Mouse (Mus musculus): ENCODE measurements around the gene Itpa. TPM values are rescaled to one million over a fixed set of nuclear protein-coding genes. Genes with fewer than 3 reads are reported as not detected.
"Not testable (repeated sequence)": the region's sequence is repeated elsewhere in the genome, so short reads cannot be mapped to it uniquely, and the experiment has no call there.

Gene Itpa
- polyA plus RNA-seq, 1 experiment from 2014 or later, result 117 TPM

DNA sequence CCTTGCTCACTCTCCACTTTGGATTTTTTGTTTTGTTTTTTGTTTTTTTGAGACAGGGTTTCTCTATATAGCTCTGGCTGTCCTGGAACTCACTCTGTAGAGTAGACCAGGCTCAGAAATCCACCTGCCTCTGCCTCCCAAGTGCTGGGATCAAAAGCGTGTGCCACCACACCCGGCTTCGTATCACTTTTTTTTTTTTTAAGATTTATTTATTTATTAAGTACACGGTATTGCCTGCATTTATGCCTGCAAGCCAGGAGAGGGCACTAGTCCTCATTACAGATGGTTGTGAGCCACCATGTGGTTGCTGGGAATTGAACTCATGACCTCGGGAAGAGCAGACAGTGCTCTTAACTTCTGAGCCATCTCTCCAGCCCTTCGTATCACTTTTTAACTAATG lies 18.4 kb upstream of the Itpa start:
- not testable (repeated sequence) for H3K27me3 ChIP-seq (ENCODE audit: control insufficient read depth, insufficient read depth, low read length); H3K36me3 ChIP-seq (ENCODE audit: control insufficient read depth, insufficient read depth, low read length); ATAC-seq (ENCODE audit: low read depth); H3K9me3 ChIP-seq (ENCODE audit: control insufficient read depth, low read length); H3K9ac ChIP-seq (replicated peaks; ENCODE audit: low read depth, low read length); H3K4me3 ChIP-seq (ENCODE audit: low read depth, low read length); H3K4me2 ChIP-seq (ENCODE audit: low read depth, low read length); H3K27ac ChIP-seq (ENCODE audit: low read depth, low read length); H3K4me1 ChIP-seq (ENCODE audit: control insufficient read depth, insufficient read depth, low read length)
- 88% methylated on average over 6 of the region's 6 CpGs for WGBS

DNA sequence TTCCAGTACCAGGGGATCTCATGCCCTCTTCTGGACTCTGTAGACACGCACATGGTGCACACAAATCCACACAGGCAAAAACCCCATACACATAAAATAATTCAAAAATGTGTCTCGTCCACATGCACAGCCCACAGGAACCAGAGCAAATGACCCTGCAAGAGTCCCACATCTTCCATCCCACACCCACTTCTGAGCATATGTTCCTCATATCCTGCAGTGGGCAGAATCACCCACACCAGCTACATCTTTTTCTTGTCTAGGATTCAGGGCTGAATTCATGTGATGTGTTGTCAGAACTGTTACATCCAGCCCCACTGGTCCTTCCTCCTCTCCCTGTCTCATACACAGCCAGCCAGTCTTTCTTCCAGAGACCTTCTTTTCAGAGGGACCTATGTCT lies 14.1 kb upstream of the Itpa start:
- Histone ChIP-seq H3K27ac (ENCODE audit: low read depth, low read length) (no peak overlapping the region), H3K36me3 (ENCODE audit: control insufficient read depth, insufficient read depth, low read length) (peaks cover 44% of the 10 kb centered on the region)
- ATAC-seq (ENCODE audit: low read depth), result no peak

GRCm38 (mm10) chr2:130653760-130654159 lies 13.7 kb upstream of the Itpa start:
- no peak overlapping the region for H3K27ac ChIP-seq (ENCODE audit: low read depth, low read length)
- no peak overlapping the region for H3K4me3 ChIP-seq (ENCODE audit: low read depth, low read length)
- 97% methylated on average over 1 of the region's 1 CpGs for WGBS
- H3K27me3 ChIP-seq (ENCODE audit: control insufficient read depth, insufficient read depth, low read length), result no peaks in the 10 kb centered on the region
- no peaks in the 10 kb centered on the region for H3K4me1 ChIP-seq (ENCODE audit: control insufficient read depth, insufficient read depth, low read length)
- H3K36me3 ChIP-seq (ENCODE audit: control insufficient read depth, insufficient read depth, low read length), result peaks cover 46% of the 10 kb centered on the region
- no peak for ATAC-seq (ENCODE audit: low read depth)
- H3K4me2 ChIP-seq (ENCODE audit: low read depth, low read length), result no peak overlapping the region
- H3K9ac ChIP-seq (replicated peaks; ENCODE audit: low read depth, low read length), result no peak overlapping the region
- H3K9me3 ChIP-seq (ENCODE audit: control insufficient read depth, low read length), result no peaks in the 10 kb centered on the region

More for the DNA sequence above, 14.1 kb upstream of the Itpa start:
- Histone ChIP-seq H3K4me3 (ENCODE audit: low read depth, low read length) (no peak overlapping the region), H3K4me2 (ENCODE audit: low read depth, low read length) (no peak overlapping the region), H3K27me3 (ENCODE audit: control insufficient read depth, insufficient read depth, low read length) (no peaks in the 10 kb centered on the region), H3K9me3 (ENCODE audit: control insufficient read depth, low read length) (no peaks in the 10 kb centered on the region), H3K4me1 (ENCODE audit: control insufficient read depth, insufficient read depth, low read length) (no peaks in the 10 kb centered on the region), H3K9ac (replicated peaks; ENCODE audit: low read depth, low read length) (no peak overlapping the region)
- 92% methylated on average over 2 of the region's 2 CpGs for WGBS

GRCm38 (mm10) chr2:130655660-130656339 lies 11.6 kb upstream of the Itpa start:
- 95% methylated on average over 6 of the region's 6 CpGs for WGBS
- Histone ChIP-seq H3K4me3 (ENCODE audit: low read depth, low read length) (no peak overlapping the region), H3K36me3 (ENCODE audit: control insufficient read depth, insufficient read depth, low read length) (peaks cover 64% of the 10 kb centered on the region), H3K4me2 (ENCODE audit: low read depth, low read length) (no peak overlapping the region), H3K9ac (replicated peaks; ENCODE audit: low read depth, low read length) (no peak overlapping the region), H3K9me3 (ENCODE audit: control insufficient read depth, low read length) (no peaks in the 10 kb centered on the region), H3K27me3 (ENCODE audit: control insufficient read depth, insufficient read depth, low read length) (no peaks in the 10 kb centered on the region), H3K27ac (ENCODE audit: low read depth, low read length) (no peak overlapping the region), H3K4me1 (ENCODE audit: control insufficient read depth, insufficient read depth, low read length) (no peaks in the 10 kb centered on the region)
- ATAC-seq (ENCODE audit: low read depth), result no peak

GRCm38 (mm10) chr2:130656536-130656935 lies 10.9 kb upstream of the Itpa start:
- 95% methylated on average over 9 of the region's 9 CpGs for WGBS
- ATAC-seq (ENCODE audit: low read depth), result no peak
- Histone ChIP-seq H3K4me1 (ENCODE audit: control insufficient read depth, insufficient read depth, low read length) (no peaks in the 10 kb centered on the region), H3K36me3 (ENCODE audit: control insufficient read depth, insufficient read depth, low read length) (peaks cover 68% of the 10 kb centered on the region), H3K9me3 (ENCODE audit: control insufficient read depth, low read length) (no peaks in the 10 kb centered on the region), H3K4me3 (ENCODE audit: low read depth, low read length) (no peak overlapping the region), H3K27me3 (ENCODE audit: control insufficient read depth, insufficient read depth, low read length) (no peaks in the 10 kb centered on the region), H3K9ac (replicated peaks; ENCODE audit: low read depth, low read length) (no peak overlapping the region), H3K4me2 (ENCODE audit: low read depth, low read length) (no peak overlapping the region), H3K27ac (ENCODE audit: low read depth, low read length) (no peak overlapping the region)

- Histone ChIP-seq H3K4me2 (ENCODE audit: low read depth, low read length) (no peak overlapping the region), H3K9ac (replicated peaks; ENCODE audit: low read depth, low read length) (no peak overlapping the region), H3K36me3 (ENCODE audit: control insufficient read depth, insufficient read depth, low read length) (peaks cover 74% of the 10 kb centered on the region), H3K27me3 (ENCODE audit: control insufficient read depth, insufficient read depth, low read length) (no peaks in the 10 kb centered on the region), H3K27ac (ENCODE audit: low read depth, low read length) (no peak overlapping the region), H3K4me3 (ENCODE audit: low read depth, low read length) (no peak overlapping the region), H3K4me1 (ENCODE audit: control insufficient read depth, insufficient read depth, low read length) (no peaks in the 10 kb centered on the region), H3K9me3 (ENCODE audit: control insufficient read depth, low read length) (no peaks in the 10 kb centered on the region)
- ATAC-seq (ENCODE audit: low read depth), result no peak
- WGBS, result 86% methylated on average over 6 of the region's 6 CpGs
Measured at GRCm38 (mm10) chr2:130657541-130657940, 9.9 kb upstream of the Itpa start.

DNA sequence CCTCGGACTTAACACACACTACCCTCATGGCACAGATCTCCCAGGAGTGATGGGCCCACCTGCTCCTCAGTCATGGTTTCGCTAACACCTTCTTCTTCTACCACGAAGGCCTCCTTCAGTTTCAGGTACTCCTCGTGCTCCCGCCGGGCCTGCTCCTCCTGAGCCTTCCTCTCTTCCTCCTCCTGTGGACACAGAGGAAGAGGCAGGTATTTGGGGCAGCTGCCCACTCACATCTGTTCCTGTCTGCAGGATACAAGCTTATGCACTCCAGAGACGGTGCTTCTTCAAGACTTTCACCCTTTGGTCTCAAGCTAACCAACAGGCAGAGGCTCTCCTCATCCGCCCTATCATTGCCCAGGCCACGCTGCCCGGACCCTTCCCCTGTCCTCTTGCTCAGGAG lies 8.9 kb upstream of the Itpa start:
- ATAC-seq (ENCODE audit: low read depth), result no peak
- H3K4me1 ChIP-seq (ENCODE audit: control insufficient read depth, insufficient read depth, low read length), result peaks cover 7% of the 10 kb centered on the region
- WGBS, result 98% methylated on average over 10 of the region's 10 CpGs
- no peak overlapping the region for H3K27ac ChIP-seq (ENCODE audit: low read depth, low read length)
- no peak overlapping the region for H3K4me2 ChIP-seq (ENCODE audit: low read depth, low read length)
- H3K9me3 ChIP-seq (ENCODE audit: control insufficient read depth, low read length), result no peaks in the 10 kb centered on the region
- peaks cover 71% of the 10 kb centered on the region for H3K36me3 ChIP-seq (ENCODE audit: control insufficient read depth, insufficient read depth, low read length)
- no peaks in the 10 kb centered on the region for H3K27me3 ChIP-seq (ENCODE audit: control insufficient read depth, insufficient read depth, low read length)
- H3K4me3 ChIP-seq (ENCODE audit: low read depth, low read length), result no peak overlapping the region
- H3K9ac ChIP-seq (replicated peaks; ENCODE audit: low read depth, low read length), result no peak overlapping the region

DNA sequence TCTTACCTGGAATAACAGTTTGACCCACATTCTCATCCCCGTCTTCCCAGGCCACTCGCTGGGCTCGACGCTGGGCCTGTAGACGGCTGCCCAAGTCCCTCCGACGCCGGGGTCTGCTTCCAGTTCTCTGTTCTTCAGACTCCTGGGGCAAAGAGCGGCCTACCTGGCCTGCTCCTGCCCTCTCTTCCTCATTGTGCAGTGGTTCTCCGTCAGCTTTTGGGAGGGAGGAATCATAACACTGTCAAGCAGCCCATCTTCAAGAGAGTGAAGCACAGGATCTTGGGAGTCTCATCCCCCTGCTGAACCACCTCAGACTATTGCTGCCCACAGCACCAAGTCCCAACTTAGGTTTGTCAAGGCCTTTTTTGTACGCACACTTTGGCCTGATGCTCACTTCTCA lies 4.1 kb upstream of the Itpa start:
- H3K9me3 ChIP-seq (ENCODE audit: control insufficient read depth, low read length), result no peaks in the 10 kb centered on the region
- peak overlapping the region; percentile 78 for H3K9ac ChIP-seq (replicated peaks; ENCODE audit: low read depth, low read length)
- H3K36me3 ChIP-seq (ENCODE audit: control insufficient read depth, insufficient read depth, low read length), result peaks cover 29% of the 10 kb centered on the region
- H3K4me3 ChIP-seq (ENCODE audit: low read depth, low read length), result peak overlapping the region; percentile 54
- no peaks in the 10 kb centered on the region for H3K27me3 ChIP-seq (ENCODE audit: control insufficient read depth, insufficient read depth, low read length)
- H3K4me1 ChIP-seq (ENCODE audit: control insufficient read depth, insufficient read depth, low read length), result peaks cover 12% of the 10 kb centered on the region
- H3K27ac ChIP-seq (ENCODE audit: low read depth, low read length), result no peak overlapping the region
- peak overlapping the region; percentile 66 for H3K4me2 ChIP-seq (ENCODE audit: low read depth, low read length)
- 90% methylated on average over 11 of the region's 11 CpGs for WGBS
- no peak for ATAC-seq (ENCODE audit: low read depth)

- no peaks in the 10 kb centered on the region for H3K9me3 ChIP-seq (ENCODE audit: control insufficient read depth, low read length)
- peak within 1 kb of the TSS; percentile 99 for H3K27ac ChIP-seq (ENCODE audit: low read depth, low read length)
- H3K36me3 ChIP-seq (ENCODE audit: control insufficient read depth, insufficient read depth, low read length), result peaks cover 24% of the 10 kb centered on the region
- peak within 1 kb of the TSS; percentile 78 for H3K9ac ChIP-seq (replicated peaks; ENCODE audit: low read depth, low read length)
- WGBS, result under 1% methylated on average over 39 of the region's 40 CpGs
- ATAC-seq (ENCODE audit: low read depth), result peak; percentile 97
- peaks cover 15% of the 10 kb centered on the region for H3K4me1 ChIP-seq (ENCODE audit: control insufficient read depth, insufficient read depth, low read length)
- peak within 1 kb of the TSS; percentile 54 for H3K4me3 ChIP-seq (ENCODE audit: low read depth, low read length)
- H3K4me2 ChIP-seq (ENCODE audit: low read depth, low read length), result peak within 1 kb of the TSS; percentile 66
- H3K27me3 ChIP-seq (ENCODE audit: control insufficient read depth, insufficient read depth, low read length), result no peaks in the 10 kb centered on the region
Measured at GRCm38 (mm10) chr2:130664102-130664701, 3.2 kb upstream of the Itpa start, which contains the start of gene Ddrgk1. Gene Ddrgk1 (minus strand): TSS chr2:130664659.

Measured in neural tube, embryonic 14.5 days (tissue).